Mouse (Mus musculus) lung, postnatal 4 days (tissue): Measurements from ENCODE around the gene Josd2.

Experiments used
- DNase-seq, 2 experiments: peaks; one replicate each; pipeline ENCODE4 v3.0.0; 2021

Gene Josd2

DNA sequence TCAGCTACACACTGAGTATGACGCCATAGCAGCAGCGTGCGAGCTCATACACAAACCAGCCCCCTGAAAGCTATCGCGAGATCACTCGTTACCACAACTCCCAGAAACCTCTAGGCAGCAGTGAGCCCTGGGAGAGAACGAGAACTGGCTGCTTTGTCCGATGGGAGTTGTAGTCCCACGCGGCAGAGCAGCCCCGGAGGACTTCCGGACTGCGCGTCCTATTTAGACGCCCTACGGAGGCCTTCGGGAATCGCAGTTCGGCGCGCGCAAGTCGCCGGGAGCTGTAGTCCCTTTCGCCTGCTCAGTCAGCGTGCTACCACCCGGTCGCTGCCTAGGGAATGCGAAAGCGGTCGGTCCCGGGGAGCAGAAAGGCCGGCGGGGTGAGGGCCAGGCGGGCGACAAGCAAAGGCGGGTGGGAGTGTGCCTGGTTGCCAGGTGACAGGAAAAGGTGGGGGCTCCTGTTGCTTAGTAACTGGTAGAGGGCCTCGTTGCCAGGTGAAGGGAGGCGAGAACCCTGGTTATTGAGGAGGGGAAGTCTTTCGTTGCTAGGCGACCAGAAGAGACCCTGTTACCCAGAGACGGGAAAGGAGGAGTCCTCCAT is at the start of gene Josd2:
Gene Josd2, plus strand, starts transcription at position 170 of the 601 bp plus-strand sequence.
- peak; percentile 94 to 97 for DNase-seq

DNA sequence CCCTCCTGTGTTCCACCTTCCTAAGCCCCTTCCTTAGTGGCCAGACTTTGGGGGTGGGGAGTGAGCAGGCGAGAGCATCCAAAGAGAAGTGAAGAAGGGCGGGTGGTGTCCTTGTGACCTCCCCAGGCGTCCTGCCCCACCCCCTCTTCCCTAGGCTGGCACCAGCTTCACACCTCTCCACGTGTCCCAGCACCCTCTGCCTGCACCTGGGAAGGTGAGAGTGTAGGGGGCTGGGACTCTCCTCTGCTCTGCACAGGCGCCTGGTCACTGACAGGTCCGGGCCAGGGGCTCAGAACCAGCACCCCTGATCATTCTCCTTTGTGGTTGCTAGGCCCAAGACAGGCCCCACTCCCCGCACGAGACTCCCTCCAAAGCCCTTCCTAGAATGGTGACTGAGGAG is 40.1 kb upstream of the Josd2 start:
- no peak for DNase-seq

DNA sequence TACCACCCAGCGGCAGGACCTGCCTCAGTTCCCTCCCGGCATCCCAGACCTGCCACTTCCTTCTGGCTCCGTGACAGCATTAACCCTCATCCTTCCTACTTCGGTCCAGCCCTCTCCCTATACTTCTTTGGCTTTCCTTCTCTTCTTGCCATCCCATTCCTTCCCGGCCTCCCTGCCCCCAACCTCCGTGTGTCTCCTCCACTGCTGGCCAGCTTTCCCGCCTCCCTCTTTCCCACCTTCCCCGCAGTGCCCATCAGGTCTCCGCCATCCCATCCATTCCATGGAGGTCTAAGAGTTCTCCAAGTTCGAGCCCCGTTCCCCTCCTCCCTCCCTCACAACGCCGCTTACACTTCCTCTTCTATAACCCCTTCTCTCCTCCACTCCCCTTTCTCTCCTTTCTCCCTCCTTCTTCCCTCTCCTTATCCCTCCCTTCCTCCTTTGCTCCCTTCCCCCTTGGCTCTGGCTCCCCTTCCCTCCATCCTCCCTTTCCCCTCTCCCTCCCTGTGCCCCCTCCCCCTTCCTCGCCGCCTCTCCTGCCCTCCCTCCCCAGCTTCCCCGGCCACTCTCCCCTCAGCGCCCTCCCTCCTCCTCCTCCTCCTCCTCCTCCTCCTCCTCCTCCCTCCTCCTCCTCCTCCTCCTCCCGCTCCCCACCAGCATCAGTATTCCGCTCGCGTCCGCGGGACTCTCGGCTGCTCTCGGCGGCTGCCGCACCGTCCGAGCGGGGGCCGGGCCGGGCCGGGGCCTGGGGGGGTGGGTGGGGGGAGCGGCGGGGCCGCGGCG is 39.4 kb upstream of the Josd2 start:
- no peak for DNase-seq

DNA sequence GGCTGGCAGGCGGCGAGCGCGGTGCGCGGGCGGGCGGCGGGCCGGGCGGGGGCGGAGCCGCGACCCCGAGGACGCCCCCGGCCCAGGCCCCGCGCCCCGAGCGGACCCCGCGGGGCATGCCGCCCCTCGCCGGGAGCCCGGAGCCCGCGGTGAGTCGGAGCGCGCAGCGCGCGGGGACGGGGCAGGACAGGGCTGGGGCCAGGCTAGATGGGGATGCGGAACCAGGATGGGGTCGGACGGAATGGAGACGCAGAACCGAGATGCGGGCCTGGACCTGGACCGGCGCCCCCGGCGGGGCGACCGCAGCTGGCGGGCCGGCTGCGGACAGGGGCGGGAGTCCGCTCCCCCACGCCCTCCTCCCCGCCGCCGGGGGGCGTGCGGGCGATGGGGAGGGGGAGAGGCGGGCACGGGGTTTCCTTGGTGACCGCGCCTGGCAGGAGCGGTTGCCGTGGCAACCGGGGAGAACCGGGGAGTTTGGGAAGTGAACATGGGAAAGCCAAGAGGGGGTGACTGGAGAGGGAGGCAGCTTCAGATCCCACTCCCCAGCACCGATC is 38.7 kb upstream of the Josd2 start, which contains the start of gene Lrrc4b:
Gene Lrrc4b, plus strand, starts transcription at position 51 of the 554 bp plus-strand sequence.
- no peak for DNase-seq

DNA sequence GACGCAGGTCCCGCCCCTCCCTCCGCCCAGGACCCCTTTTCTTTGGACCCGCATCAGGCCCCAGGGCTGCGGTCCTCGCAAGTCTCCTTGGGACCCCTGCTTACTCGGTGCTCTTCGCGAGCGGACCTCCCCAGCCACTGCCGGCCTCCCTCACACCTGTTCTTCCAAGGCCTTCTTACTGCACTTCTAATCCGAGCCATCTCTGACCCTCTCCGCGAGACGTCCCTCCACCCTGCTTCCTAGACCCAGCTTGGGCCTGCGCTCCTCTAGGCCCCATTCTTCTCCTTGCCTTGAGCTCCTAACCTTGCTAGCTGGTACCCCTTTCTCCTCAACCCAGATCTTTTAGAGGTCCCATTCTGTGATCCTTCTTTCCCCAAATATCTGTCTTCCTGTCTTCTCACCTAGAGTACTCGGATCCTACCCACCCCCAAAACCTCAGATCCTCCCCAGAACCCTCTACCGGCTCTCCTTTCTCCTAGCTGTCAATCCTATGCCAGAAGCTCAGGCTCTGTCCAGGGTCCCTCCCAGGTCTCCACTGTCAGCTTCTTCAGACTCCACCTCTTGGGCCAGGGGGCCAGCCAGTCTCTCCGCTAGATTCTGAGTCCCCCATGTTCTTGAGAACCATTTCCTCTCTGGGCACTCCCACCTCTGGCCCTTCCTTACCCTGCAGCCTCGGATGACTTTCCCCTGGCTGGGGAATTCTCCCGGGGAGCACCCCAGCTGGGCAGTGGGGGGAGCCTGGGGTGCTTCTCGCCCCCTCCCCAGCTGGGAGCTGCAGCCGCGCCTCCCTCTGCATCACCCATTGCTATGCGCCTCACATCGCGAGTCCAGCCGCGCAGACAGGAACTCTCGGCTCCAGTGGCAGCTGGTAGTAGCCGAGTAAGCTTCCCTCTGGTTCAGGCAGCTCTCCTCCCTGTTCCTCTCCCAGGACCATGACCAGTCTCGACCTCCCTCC is 38.0 kb upstream of the Josd2 start:
- no peak for DNase-seq

DNA sequence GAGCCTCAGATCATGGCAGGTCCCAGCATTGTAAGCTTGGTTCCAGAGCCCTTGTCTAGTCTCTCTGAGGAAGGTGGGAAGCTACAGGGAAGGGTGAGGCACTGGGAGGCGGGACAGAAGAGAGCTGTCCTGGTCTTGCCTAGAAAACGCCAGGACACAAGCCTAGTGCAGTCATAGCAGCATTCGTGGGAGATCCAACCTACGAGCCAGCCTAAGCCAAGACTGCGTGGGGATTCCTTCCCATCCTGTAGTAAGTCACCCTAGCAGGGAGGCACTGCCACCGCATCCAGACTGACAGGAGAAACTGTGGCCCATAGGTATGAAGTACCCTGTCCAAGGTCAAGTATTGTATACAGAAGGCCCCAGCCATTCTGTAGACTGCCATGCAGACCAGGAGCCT is 35.2 kb upstream of the Josd2 start:
- no peak for DNase-seq

DNA sequence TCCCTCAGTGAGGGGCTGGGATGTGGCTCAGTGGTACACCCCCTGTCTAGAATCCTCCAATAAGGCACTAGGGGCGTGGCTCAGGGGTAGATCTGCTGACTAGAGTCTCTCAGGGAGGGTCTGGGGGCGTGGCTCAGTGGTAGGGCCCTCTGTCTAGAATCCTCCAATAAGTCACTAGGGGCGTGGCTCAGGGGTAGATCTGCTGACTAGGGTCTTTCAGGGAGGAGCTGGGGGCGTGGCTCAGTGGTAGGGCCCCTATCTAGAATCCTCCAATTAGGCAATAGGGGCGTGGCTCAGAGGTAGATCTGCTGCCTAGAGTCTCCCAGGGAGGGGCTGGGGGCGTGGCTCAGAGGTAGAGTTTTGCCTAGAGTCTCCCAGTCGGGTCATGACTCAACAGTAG is 34.4 kb upstream of the Josd2 start:
- DNase-seq, result no peak

DNA sequence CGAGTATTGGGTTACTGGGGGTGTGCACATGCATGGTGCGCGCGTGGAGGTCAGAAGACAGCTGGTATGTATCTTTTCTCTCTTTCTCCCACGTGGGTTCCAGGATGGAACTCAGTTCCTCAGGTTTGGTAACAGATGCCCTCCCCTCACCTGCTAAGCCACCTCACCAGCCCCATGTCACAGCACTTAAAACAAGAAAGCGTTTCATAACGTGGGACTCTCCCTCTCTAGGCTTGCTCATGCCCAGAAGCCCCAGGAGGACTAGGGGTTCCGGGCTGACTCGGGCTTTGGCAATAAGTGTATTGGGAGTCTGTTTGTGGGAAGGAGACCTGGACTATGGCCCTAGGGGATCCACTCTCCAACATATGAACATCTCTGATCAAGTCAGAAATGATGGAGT is 33.7 kb upstream of the Josd2 start:
- no peak for DNase-seq

DNA sequence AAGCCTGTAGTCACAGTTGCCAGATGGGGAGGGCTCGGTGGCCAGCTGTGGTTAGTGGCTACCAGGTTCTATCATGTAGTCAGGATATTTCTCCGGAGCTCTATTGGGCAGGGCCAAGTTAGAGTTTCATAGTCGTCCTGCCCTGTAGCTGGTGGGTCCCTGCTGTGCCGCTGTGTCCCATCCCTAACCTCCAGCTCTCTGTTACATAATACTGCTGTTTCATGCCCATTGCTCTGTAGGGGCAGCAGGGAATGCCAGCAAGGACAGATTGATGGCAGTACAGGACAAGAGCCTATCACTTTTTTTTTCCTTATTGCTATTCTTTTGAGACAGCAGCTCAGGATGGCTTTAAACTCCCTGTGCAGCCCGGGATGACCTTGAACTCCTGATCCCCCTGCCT is 32.0 kb upstream of the Josd2 start:
- DNase-seq, result no peak

DNA sequence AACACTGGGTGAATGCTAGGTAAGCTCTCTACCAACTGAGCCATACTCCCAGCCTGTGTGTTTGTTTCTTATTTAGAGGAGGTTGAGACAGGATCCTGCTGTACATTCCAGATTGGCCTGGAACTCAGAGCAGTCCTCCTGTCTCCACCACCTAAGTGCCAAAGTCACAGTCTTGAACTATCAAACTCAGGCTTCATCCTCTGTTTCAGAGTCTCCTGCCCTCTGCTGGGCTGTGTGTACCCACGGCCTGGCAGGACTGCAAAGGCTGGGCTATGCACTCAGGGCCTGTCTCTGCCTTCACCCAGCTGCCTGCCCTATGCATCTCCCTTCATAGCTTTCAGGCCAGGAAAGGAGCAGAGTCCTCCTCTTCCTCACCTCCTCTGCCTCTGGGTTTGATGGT is 31.5 kb upstream of the Josd2 start:
- no peak for DNase-seq

DNA sequence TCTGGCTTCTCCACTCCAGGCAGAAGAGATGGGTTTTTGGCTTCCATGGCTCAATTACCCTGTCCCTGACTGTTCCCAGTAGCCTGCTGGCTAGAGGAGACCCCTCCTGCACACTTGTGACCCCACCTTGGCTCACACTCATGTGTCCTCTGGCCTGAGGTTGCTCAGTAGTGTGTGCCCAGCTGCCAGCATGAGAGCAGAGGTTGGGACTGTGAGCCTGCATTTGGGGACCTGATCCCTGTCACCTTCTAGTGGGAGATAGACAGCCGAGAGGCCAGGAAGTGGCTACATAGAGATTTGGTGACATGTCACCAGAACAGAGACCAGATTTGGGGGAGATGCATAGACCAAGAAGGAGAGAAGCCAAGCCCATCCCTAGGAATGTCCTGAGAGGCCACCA is 30.6 kb upstream of the Josd2 start:
- no peak for DNase-seq

DNA sequence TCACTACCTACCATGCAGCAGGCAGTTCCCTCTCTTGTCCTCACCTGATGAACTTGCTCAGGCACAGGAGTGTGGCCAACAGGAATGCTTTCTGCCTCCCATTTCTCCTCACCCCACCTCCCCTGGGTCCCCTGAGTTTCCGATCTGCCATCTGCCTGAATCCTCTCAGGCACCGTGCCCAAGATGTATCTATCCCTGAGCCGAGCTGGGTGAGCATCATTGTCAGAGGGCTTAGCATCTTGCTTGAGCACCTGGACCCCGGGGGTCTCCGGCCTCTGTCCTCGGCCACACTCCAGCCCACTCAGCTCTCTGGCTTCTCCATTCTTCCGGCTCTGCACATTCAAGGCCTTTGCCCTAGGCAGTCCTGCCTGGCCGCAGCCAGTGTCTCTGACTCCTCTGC is 29.8 kb upstream of the Josd2 start:
- no peak for DNase-seq

DNA sequence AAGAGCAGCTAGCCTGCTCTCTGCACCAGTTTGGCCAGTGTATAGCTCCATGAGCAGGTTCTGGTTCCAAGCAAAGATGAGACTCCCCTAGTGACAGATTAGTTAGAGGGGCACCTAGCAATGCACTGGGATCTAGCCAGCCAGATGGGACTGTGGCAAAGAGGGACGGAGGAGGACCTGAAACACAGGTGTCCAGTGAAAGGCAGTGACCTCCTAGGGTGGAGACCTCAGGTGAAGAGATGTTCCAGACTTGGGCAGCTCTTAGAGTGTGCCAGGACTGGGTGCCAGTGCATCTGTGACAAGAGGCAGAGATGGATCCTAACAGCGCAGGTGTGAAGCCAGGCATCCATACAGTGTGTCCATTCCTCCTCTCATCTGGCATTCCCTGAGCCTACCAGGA is 28.1 kb upstream of the Josd2 start:
- DNase-seq, result no peak

DNA sequence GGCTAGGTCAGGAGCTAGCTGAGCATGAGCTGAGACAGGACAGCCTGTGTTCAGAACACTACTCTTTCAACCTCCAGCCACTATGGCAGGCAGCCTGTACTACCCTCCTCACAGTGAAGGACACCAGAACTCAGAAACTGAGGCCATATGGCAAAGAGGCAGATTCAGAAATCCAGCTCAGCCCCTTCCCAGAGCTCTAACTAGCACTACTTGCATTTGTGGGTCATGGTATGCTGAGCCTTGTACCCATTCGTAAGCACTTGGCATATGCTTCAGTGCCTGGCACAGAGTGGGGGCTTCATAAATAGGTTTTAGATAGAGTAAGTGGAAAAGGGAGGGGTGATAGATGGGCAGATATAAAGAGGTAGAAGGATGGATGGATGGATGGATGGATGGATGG is 27.3 kb upstream of the Josd2 start:
- DNase-seq, result no peak

DNA sequence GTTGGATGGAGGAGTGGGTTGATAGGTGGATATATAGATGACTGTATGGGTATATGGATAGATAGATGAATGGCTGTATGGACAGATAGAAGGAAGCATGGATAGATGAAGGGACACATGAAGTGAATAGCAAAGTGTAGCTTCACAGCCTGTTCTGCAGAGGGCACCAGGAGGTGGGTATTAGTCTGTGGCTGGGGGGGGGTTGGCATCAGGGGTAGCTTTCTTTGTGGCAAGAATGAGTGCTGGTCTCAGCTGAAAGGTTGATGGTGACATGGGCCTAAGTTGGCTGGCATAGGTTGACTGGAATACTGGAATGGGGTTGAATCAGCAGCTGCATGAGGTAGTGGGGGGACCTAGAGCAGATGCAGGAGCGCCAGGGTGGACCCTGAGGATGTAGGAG is 26.6 kb upstream of the Josd2 start:
- no peak for DNase-seq

DNA sequence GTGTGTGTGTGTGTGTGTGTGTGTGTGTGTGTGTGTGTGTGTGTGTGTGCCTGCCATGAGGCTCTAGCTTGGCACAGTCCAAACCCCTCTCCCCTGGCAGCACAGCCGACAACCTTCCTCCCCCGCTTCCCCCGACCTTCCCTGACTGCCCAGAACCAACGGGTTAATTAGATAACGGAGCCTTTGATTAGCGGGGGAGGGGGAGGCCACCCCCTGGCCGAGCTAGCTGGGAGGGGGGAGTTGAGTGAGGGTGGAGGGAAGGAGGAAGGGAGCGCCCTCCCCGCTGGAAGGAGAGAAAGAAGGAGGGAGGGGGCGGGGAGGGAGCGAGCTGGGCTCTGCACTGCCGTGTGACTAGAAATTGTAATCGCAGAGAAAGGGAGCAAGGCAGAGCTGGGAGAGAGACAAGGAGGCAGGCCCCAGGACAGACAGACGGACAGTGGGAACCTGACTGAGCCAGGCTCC is 26.1 kb upstream of the Josd2 start:
- peak in 1 of 2 experiments; percentile 39 for DNase-seq

DNA sequence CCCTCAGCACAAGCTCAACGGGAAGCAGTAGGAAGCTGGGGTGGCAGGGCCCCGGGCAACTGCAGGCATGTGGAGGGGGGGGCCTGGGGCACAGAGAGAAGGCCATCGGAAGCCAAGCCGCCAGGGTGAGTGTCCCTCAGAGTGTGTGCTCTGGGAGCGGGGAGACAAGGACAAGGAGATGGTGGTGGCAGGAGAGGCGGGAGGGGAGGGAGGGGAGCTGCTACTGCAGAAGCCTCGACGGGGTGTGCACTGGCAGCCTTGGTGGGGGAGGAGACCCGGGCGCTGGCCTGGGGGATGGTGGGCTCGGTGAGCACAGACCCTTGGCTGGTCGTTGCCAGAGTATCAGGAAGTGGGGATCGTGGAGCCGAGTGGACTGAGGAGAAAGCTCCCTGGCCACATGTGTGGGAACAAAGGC is 25.4 kb upstream of the Josd2 start:
- DNase-seq, result no peak

DNA sequence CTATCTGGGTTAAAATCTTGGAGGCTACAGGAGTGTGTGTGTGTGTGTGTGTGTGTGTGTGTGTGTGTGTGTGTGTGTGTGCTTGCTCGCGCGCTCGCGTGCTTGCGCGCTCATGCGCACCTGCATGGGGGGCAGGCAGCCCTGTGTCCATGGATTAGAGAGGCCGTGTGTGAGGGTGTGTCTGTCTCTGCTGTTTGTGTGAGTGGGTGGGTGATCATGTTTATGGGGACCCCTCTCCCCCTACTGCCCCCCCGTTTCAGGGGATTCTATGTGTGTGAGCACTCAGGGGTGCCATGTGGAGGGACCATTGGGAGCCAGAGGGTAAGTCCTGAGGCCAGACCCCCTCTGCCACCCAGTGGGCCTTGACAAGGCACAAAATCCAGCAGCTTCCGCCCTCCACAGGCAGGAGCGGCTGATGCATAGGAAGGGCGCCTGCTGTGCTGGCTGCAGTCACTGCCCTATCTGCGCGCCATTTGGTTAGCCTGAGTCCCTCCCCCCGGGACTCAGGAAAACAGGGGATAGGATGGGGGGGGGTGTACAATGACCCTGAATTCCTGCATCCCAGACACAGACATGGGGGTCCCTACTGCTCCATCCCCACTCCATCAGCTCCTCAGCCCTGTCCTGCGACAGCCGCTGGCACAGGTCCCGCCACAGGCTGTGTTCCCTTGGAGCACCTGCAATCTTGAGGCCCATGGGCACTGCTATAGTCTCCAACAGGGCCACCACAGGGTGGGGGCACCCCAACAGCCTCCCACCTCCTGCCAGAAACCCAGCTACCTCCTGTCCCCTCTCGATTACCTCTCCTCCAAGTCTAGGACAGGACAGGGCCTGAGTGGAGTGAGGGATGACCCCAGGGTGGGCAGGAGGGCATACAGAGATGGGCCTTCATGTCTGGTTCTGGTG is 24.3 kb upstream of the Josd2 start:
- no peak for DNase-seq

DNA sequence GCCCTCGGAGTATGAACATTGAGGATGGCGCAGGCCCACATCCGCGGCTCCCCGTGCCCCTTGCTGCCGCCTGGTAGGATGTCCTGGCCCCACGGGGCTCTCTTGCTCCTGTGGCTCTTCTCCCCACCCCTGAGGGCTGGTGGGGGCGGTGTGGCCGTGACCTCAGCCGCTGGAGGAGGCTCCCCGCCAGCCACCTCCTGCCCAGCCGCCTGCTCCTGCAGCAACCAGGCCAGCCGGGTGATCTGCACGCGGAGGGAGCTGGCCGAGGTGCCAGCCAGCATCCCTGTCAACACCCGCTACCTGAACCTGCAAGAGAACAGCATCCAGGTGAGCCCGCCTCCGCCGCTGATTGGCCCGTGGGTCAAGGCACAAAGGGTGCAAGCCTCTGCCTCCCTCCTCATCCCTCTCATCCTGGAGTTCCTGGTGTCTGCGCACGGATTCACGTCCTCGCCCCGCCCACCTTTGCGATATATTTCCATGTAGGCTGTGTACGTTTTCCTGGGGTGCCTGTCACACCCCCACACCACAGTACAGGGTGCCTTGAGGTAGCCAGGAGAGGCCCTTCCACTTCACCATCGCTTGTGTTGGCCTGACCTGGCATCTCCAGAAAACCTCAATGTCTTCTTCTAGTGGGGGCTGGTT is 22.8 kb upstream of the Josd2 start:
- no peak for DNase-seq

DNA sequence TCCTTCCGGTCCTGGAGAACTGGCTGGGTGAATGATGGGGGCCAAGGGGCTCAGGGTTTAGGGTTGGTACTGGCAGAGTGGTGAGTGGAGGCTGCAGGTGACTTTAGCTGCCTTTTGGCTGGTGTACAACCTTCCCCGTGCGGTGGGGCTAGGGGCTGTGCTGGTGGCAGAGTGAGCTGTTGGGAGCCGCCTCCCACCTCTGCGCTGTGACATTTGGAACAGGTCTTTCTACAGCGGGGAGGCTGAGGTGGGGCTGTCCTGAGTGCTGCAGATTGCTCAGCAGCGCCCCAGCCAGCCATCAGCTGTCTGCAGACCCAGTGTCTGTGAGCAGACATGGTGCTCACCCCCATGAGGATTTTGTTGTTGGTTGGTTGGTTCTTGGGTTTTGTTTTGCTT is 22.3 kb upstream of the Josd2 start:
- DNase-seq, result no peak

DNA sequence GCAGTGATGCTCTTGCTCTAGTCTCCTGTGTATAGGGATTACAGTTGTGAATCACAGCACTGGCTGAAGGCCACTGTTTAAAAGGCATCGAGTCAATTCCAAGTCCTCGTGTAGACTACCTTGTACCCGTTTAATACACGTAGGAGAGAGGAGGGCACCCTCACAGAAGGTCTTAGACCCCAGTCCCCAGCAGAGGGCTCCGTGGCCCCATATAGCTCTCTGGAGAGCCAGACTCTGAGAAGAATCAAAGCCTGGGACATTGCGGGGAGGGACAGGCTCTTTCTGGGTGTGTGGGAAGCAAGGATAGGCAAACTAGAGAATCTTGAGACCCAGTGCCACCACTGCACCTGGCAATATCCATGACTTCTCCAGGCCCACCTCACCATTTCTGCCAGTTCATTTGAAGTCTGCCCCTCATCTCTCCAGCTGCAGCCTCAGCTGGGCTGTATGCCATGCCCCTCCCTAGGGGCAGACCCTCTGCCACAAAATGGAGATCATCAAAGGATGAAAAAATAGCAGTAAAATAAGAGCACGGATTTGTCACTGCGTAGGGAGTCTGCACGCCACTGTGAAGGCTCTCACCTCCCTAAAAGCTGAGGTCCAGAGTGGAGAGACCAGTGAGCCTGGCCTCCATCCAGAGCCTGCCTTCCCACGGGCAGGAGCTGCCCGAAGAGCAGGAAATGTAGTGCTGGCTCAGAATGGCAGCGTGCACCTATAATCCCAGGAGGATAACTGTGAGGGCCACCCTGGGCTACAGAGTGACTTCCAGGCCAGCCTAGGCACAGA is 21.5 kb upstream of the Josd2 start:
- peak in 1 of 2 experiments; percentile 17 for DNase-seq
